Mouse (Mus musculus) thymus, postnatal 36 days (tissue): ENCODE data around the gene F13b.

Experiments
- DNase-seq, 2 experiments: peaks; one replicate each; pipeline ENCODE4 v3.0.0; 2022; ENCODE audit warnings: mixed read lengths in 2 of 2

F13b gene

GRCm38 (mm10) chr1:139501258-139501752 is at the start of gene F13b:
Gene F13b (plus strand): TSS chr1:139501702.
- no peak for DNase-seq

- DNase-seq, result peak; percentile 85 to 90
These were observed 46.9 kb upstream of the F13b start, which contains the start of gene Aspm for GRCm38 (mm10) chr1:139454340-139455225. Gene Aspm (plus strand): TSS chr1:139454772.

DNA sequence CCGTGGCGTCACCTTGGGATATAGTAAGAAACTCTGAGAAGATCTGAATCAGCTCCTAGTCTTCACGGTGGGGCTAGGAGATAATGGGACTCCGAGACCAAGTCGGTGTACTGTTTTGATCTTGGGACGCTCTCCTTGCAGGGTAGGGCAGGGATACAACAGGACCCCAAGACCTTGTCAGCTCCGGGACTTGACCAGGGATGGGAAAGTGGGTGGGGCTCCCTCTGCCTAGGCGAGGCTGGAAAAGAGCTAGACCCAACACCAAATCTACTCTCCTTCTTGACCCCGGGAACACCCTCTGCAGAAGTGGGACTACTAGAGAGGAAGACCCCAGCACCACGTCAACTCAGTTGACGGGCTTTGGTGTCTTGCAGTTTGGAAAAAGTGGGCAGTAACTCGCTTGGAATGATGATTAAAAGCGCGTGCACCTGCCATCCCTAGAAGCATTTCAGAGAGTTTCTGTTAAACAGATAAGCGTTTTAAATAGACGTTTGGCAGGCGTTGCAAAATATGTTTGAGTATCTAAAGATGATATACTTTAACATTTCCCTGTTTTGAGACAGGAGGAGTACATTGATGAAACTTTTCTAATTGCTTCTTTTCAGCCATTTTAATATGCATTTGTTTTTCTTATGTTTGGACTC is 46.2 kb upstream of the F13b start:
- DNase-seq, result peak in 1 of 2 experiments; percentile 32

DNA sequence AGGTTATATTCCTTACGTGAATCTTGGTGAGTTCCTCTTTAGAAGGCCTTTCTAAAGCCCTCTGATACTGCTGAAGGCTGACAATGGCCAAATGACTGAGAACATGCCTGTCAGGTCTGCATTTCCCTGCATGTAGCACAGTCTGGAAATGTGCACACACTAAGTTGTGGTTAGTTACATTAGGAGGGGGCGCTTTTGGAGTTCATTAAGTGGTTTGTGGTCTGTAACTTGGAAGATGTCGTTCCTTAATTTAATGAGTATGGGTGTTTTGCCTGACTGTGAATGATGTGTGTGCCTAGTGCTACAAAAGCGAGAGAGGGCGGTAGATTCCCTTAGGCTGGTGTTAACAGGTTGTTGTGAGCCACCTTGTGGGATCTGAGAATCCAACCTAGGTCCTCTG is 40.7 kb upstream of the F13b start:
- DNase-seq, result no peak

DNA sequence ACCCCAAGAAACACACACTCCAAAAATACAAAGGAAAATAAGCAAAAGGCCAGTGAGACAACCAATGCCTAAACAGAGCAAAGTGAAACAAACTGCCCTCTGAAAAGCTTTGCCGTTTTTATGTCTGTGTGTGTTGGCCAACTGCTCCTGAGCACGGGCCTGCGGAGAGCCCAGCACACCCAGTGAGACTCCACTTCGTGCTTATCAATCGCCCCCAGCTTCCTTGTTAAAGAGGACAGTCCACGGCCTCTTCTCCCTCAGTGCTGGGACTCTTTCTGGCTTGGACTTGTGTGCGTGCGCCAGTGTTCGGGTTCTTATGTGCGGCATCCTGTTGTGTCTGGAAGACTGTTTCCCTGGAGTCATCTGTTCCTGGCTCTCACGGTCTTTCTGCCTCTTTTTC is 35.6 kb upstream of the F13b start:
- no peak for DNase-seq

GRCm38 (mm10) chr1:139478898-139479297 is 22.6 kb upstream of the F13b start:
- DNase-seq, result no peak

DNA sequence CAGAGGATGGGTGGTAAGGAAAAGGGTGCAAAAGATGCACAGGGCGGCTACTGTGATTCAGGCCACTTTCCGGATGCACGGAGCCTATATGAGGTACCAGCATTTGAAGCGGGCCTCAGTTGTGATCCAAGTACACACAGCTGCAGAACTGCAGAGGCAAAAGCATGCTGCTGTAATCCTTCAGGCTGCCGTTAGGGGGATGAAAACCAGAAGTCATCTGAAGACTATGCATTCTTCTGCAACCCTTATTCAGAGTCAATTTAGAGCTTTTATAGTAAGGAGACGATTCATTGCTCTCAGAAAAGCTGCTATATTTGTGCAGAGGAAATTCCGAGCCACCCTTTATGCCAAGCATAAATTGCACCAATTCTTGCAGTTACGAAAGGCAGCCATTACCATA is 21.3 kb upstream of the F13b start:
- DNase-seq, result no peak

GRCm38 (mm10) chr1:139481146-139481545 is 20.4 kb upstream of the F13b start:
- DNase-seq, result no peak

DNA sequence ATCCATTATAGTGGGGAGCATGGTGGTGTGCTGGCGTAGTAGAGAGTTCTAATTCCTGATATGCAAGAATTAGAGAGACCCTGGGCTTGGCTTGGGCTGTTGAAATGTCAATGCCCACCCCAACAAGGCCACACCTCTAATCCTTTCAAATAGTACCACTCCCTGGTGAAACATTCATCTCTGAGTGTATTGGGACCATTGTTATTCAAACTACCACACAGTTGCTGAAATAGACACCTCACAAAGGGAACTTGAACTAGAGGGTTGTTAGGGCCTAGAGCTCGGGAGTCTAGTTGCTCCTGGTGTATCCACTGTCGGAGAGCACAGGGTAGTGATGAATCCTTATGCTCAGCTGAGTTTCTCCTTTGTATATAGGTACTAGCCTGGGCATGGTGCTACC is 6.9 kb upstream of the F13b start:
- no peak for DNase-seq

- DNase-seq, result no peak
These were observed 6.1 kb upstream of the F13b start for GRCm38 (mm10) chr1:139495408-139495807.

DNA sequence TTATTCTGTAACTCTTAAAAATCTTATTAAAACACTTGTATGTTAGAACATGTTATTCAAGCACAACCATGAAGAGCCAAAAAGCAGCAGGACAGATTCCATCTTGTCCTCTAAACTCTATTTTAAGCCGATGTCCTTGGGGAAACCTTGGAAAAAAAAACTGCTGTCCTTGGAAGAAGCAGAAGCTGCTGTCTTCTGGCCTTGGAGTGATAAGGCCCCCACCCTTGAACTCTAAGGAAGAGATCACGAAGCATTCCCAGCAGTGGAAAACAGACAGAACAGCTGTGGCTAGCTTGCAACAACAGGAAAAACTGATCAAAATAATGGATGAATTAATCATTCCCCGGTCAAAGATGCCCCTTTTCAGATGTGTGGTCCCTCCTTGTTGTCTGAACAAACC is 5.3 kb upstream of the F13b start:
- DNase-seq, result no peak

GRCm38 (mm10) chr1:139499751-139500150 is 1.8 kb upstream of the F13b start:
- DNase-seq, result no peak

DNA sequence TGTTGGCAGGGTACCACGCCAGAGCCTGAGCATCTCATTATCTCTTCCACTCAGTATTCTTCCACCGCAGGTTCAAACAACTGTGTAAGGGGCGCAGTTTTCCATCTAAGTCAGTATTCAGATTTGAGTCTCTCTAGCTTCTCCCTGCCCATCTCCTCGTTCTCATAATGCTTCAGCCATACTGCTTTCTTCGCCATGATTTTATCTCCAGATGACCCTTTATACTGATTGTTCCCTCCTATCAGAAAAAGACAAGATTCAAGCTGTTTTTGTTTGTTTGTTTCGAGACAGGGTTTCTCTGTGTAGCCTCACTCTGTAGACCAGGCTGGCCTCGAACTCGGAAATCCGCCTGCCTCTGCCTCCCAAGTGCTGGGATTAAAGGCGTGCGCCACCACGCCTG is 13.1 kb downstream of the F13b start:
- no peak for DNase-seq

- DNase-seq, result no peak
These were observed 47.0 kb downstream of the F13b start for GRCm38 (mm10) chr1:139548536-139548935.

DNA sequence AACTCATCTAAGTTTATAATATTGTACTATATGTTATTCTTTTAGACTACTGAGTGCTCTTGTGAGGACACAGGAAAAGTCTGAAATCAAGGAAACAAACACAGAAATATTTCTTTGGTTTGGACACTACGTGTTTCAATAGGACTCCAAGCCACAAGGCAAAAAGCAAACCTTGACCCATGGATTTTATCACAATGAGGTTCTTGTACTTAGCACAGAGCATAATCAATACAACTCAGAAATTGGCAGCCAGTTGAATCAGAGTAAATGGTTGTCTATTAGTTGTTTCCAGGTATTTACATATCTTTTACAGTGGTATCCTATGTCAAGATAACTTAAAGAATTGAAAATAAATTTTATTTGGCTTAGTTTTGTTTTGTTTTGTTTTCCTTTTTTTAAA is 49.8 kb downstream of the F13b start:
- no peak for DNase-seq

- DNase-seq, result no peak
These were observed 58.5 kb downstream of the F13b start, which contains the start of gene Cfhr1 for GRCm38 (mm10) chr1:139560024-139560423. Gene Cfhr1 (minus strand): TSS chr1:139560272.
